Mouse (Mus musculus): ENCODE measurements around the gene Tmem41b.

Tmem41b gene

DNA sequence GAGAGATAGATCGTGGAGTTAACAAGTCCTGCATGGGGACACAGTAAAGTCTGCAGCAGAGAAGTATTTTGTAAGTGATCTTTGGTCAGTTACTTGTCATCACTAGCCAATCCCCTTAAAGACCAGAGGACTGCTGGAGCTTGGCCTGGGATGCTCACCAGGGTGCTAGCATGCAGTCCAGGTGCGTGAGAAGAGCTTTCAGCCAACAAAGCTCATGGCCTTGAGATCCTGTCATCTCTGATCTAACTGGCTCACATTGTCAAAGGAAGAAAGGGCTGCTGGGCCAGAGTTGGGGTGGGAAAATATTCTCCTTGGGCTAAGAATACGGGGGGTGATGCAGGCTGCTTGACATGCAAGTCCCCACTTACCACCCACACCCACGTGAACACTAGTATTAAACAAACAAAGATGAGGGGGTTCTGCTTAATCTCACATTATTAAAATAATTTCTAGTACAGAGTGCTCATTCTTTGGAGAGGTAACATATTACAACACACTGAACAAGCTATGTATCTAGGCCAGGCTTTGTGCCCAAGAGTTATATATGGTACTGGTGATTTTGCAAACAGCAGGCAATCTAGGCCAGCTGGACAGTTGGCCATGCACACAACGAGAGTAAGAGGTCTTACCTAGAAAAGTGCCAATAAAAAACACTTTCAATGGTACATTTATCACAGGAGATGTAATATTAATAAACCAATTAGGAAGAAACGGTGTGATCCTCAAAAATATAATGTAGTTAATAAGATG lies 10.6 kb downstream of the Tmem41b start:
- no peak for DNase-seq (ENCODE audit: low spot score)

GRCm38 (mm10) chr7:109969542-109969941 lies 17.2 kb downstream of the Tmem41b start:
- DNase-seq (ENCODE audit: low spot score), result no peak

DNA sequence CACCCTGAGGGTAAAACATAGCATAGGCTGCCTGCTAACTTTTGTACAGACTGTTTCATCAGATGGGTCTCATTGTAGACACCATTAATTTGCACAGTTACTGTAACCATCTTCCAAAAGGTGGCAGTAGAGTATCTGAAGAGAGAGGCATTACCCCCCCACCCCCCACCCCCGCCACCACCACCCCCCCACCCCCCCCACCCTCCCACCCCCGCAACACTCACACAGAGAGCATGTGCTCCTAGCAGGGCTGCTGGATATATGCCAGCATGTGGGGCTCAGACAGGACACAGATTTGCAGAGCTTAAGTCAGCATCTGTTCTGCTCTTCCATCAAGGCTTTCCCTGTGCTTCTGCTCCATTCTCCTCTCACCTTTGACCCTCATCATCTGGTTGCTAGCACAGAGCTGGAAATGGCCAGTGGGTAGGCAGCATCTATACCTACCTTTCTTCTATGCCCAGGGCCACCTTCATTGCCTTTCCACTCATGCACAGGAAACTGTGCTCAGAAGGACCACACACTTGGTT lies 17.7 kb downstream of the Tmem41b start:
- DNase-seq (ENCODE audit: low spot score), result no peak

DNA sequence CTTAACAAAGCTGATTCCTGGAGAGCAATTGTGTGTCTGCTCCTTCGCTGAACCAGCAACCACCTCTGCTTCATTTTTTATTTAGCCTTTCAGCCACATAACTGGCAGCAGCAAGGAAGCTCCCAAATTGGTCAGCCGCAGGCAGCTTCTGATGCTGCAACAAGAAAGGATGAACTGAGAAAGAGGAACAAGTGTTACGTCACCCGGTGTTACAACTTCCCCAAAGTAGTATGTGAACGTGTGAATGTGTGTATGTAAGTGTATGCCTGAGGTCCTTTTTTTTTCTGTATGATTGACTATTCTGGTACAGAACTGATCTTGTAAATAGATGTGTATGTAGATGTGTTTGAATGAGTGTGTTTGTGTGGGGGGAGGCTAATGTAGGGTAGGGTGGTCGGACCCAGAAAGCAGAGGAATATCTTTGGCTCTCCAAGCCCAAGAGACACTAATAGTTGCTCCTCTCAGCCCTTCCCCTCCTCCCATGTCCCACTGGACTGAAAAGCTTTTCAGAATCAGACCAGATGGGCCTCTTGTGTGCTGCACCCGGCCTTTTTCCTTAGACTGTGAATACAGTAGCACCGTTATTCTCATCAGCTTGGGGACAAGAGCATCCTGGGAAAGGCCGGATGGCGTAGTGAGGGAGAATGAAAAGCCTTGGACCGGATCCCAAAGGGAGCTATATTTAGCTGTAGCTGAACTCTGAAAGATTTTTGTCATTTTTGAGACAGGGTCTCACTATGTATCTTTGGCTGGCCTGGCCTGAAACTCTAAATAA lies 18.7 kb downstream of the Tmem41b start:
- no peak for DNase-seq (ENCODE audit: low spot score)

DNA sequence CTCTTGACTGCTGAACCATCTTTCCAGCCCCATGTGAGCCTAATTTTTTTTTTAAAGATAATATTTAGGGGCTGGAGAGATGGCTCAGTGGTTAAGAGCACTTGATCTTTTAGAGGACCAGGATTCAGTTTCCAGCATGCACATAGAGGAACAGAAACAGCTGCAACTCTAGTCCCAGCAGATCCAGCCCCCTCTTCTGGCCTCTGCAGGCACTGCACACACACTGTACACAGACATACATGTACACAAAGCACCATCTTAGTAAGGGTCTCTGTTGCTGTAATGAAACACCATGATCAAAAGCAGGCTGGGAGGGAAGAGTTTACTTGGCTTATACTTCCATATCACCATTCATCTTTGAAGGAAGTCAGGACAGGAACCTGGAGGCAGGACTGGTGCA lies 21.1 kb downstream of the Tmem41b start:
- no peak for DNase-seq (ENCODE audit: low spot score)

- no peak for DNase-seq (ENCODE audit: low spot score)
These were observed 23.0 kb downstream of the Tmem41b start for GRCm38 (mm10) chr7:109963707-109964106.

DNA sequence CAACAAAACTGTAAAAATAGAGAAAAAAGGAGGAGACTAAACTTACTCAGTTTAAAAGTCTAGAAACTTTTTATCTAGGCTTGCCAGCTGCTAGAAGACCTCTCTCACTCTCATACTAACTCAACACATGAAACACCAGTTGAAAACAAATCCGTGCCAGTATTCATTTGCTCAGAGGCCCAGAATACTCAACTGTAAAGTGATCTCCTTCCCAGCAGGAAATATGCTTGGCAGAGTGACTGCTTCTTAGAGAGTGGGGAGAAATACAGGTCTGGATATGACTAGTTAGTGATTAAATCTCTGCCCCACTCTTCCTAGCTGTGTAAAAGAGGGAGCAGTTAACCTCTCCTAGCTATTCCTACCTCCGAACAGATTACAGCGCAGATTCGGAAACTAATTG lies 24.1 kb downstream of the Tmem41b start:
- peak; percentile 24 for DNase-seq (ENCODE audit: low spot score)

DNA sequence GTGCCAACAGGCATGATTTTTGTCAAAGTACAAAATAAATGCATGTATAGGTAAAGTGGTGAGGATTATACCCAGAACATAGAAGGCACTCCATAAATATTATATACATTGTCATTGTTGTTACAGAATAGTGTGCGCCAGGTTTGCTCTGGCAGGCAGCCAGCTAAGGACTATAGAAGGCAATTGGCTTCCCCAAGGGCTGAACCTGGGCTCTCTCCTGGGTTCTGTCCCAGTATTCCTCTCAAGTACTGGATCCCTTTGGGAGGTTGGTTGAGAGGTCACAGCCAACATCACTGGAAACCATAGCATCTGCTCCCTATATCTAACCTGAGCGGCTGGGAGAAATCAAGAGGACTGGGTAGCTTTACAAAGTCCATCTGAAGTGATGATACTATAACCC lies 25.2 kb downstream of the Tmem41b start:
- DNase-seq (ENCODE audit: low spot score), result no peak

DNA sequence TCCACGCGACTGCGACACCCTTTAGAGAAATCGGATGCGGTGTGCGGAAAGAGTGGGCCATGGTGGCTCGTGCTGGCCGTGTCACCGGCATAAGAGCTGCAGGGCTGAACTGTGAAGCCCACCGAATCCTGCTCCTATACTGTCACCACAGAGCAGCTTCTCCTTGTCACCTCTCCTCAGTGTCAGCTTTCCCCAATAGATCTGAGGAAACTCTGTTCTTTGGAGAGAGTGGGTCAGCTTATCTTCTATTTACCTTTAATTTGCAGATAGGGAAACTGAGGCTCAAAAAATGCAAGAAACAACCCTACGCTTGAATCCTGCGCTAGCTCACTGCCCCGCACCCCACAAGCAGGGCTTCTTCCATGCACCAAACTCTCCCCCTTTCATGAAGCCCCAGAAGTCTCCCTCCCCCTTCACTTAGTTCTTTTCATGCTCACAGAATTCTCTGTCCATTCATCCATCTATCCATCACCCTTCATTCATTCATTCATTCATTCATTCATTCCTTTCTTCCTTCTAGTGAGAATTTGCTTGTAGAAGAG lies 26.0 kb downstream of the Tmem41b start:
- no peak for DNase-seq (ENCODE audit: low spot score)

DNA sequence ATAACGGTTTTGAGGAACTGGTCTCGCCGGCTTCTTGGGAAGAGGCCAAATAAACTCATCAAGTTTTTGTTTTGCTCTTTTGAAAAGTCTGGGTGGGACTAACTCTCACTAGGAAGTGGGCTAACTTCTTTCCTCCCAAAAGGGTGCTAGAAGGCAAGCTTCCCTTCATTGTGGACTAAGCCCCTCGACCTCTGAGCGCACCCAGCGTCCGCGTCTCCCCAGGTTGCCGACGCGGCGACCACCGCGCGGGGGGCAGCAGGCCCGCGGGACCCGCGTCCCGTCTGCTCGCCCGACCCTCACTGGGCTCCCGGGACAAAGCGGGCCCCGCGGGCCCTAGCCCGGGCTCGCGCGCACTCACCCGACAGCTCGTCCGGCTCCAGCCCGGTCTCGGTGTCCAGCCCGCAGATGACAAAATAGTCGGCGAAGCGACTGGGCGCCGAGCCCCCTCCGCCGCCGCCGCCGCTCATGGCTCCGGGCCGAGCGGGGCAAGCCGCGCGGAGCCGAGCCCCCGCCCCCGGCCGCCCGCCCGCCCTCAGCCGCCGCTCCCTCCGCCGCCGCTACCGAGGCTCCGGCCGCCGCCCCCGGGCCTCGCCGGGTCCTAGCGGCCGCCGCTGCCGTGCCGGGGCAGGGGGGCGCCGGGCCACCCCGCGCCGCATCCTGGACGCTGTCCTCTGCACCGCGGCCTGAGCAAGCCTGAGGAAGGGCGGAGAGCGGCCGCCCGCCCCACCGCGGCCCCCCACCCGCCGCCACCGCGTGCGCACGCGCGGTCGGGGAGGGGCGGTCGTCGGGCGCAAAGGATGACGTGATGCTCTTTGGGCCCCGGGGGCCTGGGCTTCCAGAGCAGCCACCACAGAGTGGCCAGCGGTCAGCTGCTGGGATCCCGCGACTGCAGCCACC lies 26.8 kb downstream of the Tmem41b start, which contains the start of gene Dennd5a:
TSS of gene Dennd5a (minus strand) at position 755 of the 897 bp plus-strand sequence.
- DNase-seq (ENCODE audit: low spot score), result peak; percentile 53

DNA sequence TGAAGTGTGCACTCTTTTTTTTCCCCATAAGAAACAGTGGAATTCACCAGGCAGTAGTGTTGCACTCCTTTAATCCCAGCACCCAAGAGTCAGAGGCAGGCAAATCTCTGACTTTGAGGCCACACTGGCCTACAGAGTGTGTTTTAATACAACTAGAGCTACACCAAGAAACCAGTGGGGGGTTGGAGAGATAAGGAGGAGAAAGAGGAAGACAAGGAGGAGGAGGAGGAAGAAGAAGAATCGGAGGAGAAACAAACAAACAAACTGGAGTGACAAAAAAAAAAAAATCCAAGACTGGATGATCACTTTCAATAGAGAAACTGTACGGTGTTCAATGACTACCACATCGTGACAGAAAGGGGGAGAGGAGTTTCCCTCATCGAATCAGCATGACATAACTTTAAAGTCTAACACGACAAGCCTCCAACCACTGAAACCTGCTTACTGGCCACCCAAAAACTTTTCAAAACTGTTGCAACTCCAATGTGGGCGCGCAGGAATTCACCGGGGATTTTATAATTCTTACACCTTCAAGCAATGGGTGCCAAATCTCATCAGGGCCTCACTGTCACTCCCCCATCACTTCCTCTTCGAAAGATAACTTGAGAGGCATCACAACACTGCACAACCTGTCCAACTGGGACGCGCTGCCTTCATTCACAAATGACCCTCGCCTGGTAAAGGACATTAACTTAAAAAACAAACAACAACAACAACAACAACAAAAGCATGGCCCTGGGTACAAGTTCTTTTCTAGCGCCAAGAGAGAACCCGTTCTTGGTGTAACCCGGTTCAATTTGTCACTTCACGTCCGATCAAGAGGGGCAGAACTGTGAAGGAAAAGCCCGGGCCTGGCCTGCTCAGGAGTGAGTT lies 27.6 kb downstream of the Tmem41b start:
- no peak for DNase-seq (ENCODE audit: low spot score)

DNA sequence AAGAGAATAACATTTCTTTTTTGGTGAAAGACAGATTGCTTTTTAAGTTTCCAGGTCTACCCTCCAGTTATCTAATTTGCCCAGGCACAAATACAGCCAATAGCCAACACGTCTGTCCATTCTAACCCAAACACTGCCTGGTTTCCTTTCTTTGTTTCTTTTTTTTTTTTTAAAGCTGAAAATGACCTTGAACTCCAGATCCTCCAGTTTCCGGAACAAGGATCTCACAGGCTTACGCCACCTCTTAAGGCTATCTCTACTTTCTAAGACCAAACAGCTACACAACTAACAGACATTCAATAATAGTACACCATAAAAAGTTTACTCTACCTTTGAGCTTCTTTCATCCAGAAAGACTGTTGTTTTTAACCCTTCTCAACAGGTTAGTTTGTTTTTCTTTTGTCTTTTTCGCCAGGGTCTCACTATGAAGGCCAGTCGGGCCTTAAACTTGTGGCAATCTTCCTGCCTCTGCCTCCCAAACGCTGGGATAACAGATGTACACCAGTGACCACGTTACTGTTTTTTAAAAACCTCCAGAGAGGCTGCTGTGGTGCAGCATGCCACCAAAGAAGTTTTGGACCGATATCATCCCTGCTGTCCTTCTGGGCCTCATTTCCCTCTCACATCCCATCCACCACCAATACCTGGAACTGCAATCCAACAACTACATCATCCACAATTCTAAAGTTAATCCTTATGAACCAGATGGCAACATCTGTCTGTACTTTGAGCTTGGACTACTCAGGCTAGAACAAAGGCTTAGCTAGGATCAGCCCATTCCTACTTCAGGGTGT lies 28.5 kb downstream of the Tmem41b start:
- no peak for DNase-seq (ENCODE audit: low spot score)

GRCm38 (mm10) chr7:109954622-109955401 lies 31.9 kb downstream of the Tmem41b start:
- DNase-seq (ENCODE audit: low spot score), result no peak

DNA sequence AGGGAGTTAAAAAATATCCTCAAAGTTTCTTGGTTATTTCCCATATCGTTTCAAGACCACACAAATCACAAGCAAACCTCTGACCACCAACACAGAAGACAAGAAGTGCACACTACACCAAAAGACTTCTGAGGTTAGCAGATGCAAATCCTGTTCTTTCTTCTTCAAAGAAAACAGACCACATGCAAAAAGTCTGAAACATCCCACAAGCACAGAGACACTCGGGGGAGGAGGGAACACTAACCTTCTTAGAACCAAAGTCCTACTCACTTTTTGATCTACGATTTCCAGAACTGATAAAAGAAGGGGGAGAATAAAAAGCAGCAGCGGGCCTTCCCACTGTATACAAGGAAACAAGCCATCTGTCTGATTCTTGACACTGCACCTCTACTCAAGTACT lies 35.4 kb downstream of the Tmem41b start:
- DNase-seq (ENCODE audit: low spot score), result no peak

GRCm38 (mm10) chr7:109944421-109945034 lies 42.2 kb downstream of the Tmem41b start:
- no peak for DNase-seq (ENCODE audit: low spot score)

DNA sequence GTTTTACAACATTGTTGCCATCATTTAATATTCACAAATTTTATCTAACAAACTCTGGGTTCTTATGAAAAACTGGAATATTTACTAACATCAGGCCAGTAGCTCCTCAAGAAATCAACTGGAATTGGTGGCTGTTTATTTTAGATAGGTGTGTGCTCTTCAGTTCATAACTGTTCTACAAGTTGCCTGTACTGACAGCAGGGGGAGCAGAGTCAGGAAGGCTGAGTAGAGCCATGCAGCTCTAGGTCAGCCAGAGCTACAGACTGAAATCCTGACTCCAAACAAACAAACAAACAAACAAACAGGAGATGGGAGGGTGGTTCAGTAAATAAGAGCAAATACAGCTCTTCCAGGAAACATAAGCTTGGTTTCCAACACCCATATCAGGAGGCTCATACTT lies 57.1 kb downstream of the Tmem41b start:
- DNase-seq (ENCODE audit: low spot score), result peak; percentile 6

- no peak for DNase-seq (ENCODE audit: low spot score)
These were observed 58.4 kb downstream of the Tmem41b start for GRCm38 (mm10) chr7:109928365-109928764.

GRCm38 (mm10) chr7:109924965-109925364 lies 61.8 kb downstream of the Tmem41b start:
- no peak for DNase-seq (ENCODE audit: low spot score)

GRCm38 (mm10) chr7:109922889-109923288 lies 63.8 kb downstream of the Tmem41b start:
- DNase-seq (ENCODE audit: low spot score), result no peak

Measured in adipocyte (in vitro differentiated cells).